Mouse (Mus musculus) urinary bladder, postnatal 10 days (tissue): ENCODE data around the gene 1700057G04Rik.

Source experiments
- DNase-seq: peaks from one replicate; pipeline ENCODE4 v3.0.0; 2022; ENCODE audit warnings: low spot score

1700057G04Rik gene

GRCm38 (mm10) chr9:92386871-92387270 is 77.7 kb downstream of the 1700057G04Rik start:
- DNase-seq = no peak

- DNase-seq = no peak
Measured at GRCm38 (mm10) chr9:92387404-92387803, 78.2 kb downstream of the 1700057G04Rik start.

GRCm38 (mm10) chr9:92402628-92403027 is 93.5 kb downstream of the 1700057G04Rik start:
- no peak for DNase-seq
